Mouse (Mus musculus): Measurements from ENCODE around the gene Prl.
"Not testable (repeated sequence)": the region's sequence is repeated elsewhere in the genome, so short reads cannot be mapped to it uniquely, and the experiment has no call there.

Prl gene

DNA sequence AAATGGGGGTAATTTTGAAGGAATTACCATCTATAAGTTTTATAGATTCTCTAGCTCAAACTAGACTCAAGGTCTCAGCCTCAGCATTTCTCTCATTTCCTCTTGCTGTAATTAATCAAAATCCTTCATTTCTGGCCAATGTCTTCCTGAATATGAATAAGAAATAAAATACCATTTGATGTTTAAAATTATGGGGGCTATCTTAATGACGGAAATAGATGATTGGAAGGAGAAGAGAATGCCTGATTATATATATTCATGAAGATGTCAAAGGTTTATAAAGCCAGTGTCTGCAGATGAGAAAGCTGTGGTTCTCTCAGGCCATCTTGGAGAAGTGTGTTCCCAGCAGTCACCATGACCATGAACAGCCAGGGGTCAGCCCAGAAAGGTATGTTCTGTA is at the start of gene Prl:
TSS of gene Prl (plus strand) at position 301 of the 400 bp plus-strand sequence.
- no peak for DNase-seq (ENCODE audit: extremely low read depth, low read depth, low spot score)

GRCm38 (mm10) chr13:27026614-27027013 is 30.8 kb upstream of the Prl start:
- no peak for DNase-seq (ENCODE audit: extremely low read depth, low read depth, low spot score)

GRCm38 (mm10) chr13:27027376-27027775 is 30.0 kb upstream of the Prl start:
- no peak for DNase-seq (ENCODE audit: extremely low read depth, low read depth, low spot score)

- no peak for DNase-seq (ENCODE audit: extremely low read depth, low read depth, low spot score)
These were observed 28.7 kb upstream of the Prl start for GRCm38 (mm10) chr13:27028501-27029240.

DNA sequence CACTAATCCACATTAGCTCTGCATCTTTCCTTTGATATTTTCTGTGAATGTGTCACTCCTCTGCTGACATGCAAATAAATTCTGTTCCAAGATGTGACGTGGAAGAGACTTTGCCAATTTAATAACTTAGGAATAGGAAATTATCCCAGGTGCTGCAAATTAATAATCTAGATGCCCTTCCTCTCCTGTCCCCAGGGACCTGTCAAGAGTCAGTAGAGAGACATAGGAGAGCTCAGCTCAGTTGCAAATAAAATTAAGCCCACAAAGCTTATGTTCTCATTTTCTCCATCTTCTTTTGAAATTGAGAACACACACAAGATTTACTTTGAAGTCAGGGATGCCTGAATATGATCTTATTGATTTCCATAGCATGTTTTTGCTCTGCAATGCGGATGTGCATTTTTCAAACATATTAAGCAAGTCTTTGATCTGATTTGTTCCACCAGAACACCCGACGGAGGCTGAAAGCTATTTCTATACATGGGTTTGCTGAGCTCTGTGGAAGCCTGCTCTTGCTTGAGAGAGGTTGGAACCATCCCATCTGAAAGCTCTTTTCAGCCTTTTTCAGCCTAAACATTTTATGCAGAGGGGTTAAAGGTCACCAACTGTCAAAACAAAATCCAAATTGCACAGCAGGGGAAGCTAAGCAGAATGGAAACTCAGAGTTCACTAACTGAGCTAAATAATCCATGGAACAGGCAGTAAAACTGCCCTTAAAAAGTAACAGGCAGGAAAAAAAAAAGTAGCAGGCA is 26.1 kb upstream of the Prl start:
- no peak for DNase-seq (ENCODE audit: extremely low read depth, low read depth, low spot score)

- DNase-seq (ENCODE audit: extremely low read depth, low read depth, low spot score), result no peak
These were observed 25.5 kb upstream of the Prl start for GRCm38 (mm10) chr13:27031853-27032240.

- DNase-seq (ENCODE audit: extremely low read depth, low read depth, low spot score), result no peak
These were observed 24.4 kb upstream of the Prl start for GRCm38 (mm10) chr13:27032998-27033397.

DNA sequence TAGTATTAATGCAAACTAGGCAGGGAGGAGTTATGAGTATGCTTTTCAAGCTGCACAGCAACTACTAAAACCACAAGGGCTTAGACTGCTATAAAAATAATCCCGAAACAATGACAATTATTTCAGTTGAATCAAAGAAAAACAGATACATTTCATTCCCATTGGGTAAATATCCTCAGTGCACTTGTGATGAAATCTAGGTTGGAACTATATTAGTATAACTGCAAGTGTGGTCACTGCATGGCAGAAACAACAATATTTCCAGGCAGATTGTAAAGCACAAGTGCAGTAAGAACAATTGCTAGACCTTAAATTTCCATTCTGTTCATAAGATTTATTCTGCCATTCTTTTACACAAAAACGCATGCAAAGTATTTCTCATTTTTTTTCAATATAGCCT is 15.2 kb upstream of the Prl start:
- DNase-seq (ENCODE audit: extremely low read depth, low read depth, low spot score), result no peak

DNA sequence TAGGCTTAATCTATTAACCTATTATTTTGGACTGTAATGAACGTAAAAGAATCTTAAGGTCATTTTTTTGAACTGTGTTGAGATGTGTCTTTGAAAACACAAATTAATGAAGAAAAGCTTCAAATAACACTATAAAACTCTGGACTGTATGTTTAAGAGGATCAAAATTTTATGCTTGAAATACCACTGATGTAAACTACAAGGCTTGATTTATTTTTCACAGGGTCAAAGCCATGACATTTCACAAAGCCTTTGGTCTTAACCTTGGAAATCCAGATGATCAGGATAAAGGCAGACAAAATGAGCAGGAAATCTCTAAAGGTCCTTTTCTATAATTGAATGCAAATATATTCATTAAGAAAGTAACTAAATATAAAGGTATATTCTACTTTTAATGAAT is 14.0 kb upstream of the Prl start:
- no peak for DNase-seq (ENCODE audit: extremely low read depth, low read depth, low spot score)

DNA sequence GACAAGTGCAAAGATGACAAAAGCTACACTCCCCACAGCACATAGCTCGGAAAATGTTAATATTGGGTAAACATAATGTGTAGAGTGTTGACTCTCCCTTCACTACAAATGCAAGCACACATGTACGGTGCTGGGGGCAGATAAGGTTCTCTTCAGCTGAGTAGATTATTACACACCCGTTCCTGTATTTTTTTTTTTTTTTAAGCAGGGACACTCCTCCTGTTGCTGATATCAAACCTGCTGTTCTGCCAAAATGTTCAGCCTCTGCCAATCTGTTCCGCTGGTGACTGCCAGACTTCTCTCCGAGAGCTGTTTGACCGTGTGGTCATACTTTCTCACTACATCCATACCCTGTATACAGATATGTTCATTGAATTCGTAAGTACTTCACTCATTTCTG is 1.8 kb downstream of the Prl start:
- DNase-seq (ENCODE audit: extremely low read depth, low read depth, low spot score), result no peak

GRCm38 (mm10) chr13:27093890-27094289 is 36.5 kb downstream of the Prl start, which contains the start of gene Prl3d1:
TSS of gene Prl3d1 (plus strand) at chr13:27094190.
- DNase-seq (ENCODE audit: extremely low read depth, low read depth, low spot score), result not testable (repeated sequence)

Measured in fat pad, adult 2 months (tissue).